Mouse (Mus musculus) ovary, adult 18-20 months (tissue): ENCODE measurements around the gene Hist1h2be.
"Not testable (repeated sequence)": the region's sequence is repeated elsewhere in the genome, so short reads cannot be mapped to it uniquely, and the experiment has no call there.

Source experiments
- DNase-seq: peaks from one replicate; pipeline ENCODE4 v3.0.0; 2022; ENCODE audit warnings: low spot score, mixed read lengths

Hist1h2be gene

DNA sequence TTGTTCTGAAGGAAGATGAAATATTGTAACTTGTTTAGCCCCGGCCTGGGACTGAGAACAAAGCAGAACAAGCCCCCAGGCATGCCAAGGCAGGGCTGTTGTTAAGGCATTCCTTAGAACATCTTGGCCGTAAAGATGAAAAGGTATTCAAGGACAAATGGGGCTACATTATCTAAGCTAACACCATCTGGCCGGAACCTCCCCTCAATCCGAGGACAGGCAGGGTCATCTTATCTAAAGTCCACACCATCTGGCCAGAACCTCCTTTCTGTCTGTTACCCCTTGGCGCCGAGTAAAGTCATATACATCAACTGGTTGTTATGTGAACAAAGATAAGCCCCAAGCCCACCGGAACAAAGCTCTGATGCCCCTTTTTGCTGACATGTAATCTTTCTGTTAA is 29.0 kb downstream of the Hist1h2be start:
- not testable (repeated sequence) for DNase-seq

DNA sequence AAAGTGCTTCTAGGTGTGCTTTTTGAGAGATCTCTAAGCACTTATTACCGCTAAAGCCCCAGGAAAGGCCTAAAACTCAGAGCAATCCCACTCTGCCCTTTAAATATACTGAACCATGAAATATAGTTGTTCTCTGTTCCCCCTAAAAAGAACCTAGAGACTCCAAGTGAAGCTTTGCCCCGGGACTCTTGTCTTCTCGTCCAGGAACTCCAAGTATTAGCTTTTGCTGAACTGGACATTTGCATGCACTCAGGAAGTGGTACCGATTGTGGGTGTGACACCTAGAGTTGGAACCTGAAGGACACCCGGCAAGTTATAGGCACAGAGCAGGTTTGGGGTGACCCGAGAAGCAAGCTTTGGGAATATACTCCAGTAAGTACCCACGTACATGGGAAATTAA is 29.7 kb downstream of the Hist1h2be start:
- DNase-seq: no peak

DNA sequence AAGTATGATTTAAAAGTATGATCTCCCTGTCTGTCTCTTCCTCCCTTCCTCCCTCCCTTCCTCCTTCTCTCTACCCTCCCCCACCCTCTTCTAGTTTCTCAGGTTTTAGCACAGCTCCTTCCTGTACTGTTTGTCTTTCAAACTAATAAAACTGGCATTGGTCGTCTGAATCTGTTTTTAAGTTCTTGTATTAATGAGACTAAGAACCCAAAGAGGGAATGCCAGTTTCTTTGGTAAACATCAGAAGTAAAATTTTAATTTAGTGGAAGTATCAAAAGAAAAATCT is 34.0 kb downstream of the Hist1h2be start:
- DNase-seq: no peak

DNA sequence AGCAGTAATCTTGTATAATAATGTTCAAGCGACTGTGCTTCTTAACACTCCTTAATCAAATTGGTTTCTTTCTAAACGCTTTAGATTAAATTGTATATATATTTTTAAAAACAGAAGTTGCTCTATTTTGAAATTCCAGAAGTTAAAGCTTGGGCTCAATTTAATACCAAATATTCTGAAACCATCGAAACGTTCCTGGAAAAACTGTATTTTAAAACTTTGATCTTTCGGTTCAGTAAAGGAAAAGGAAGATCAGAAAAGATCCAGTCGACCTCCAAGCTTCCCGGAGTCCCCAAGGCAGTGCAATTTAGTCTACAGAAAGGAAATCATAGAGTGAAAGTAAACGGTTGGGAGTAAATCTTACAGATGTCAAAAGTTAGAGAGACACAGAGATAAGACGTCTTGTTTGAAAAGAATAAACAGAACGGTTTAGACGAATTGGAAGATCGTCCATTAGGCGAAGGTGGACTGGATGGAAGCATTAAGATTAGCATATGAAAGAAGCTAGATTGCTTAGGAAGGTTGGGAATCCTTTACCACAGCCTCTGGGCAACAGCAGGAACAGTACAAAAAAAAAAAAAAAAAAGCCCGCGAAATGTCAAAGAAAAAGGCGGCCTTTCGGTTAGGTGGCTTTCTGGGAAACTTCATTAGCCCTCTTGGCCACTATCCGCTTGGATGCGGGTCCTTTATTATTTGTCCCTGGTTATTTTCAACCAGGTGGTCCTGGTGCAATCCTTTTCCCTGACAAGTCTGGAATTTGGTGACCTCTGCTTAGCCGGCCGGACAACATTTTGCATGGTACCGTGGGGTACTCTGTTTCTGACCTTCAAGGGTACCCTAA is 34.6 kb downstream of the Hist1h2be start:
- DNase-seq: no peak

DNA sequence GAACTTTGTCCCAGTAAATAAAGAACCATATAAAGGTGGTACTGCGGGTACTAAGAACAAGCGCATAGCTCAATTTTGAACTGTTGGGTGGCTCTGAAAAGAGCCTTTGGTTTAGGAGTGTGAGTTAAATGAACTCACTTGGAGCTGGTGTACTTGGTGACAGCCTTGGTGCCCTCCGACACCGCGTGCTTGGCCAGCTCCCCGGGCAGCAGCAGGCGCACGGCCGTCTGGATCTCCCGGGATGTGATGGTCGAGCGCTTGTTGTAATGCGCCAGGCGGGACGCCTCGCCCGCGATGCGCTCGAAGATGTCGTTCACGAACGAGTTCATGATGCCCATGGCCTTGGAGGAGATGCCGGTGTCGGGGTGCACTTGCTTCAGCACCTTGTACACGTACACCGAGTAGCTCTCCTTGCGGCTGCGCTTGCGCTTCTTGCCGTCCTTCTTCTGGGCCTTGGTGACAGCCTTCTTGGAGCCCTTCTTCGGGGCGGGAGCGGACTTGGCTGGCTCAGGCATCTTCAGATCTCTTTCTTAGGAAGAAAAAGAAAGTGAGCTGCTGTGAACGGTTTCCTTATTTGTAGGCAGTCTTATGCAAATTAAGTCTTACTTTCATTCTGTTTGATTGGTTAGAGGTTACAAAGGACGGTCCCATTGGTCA is 35.4 kb downstream of the Hist1h2be start:
- DNase-seq: peak; percentile 68

DNA sequence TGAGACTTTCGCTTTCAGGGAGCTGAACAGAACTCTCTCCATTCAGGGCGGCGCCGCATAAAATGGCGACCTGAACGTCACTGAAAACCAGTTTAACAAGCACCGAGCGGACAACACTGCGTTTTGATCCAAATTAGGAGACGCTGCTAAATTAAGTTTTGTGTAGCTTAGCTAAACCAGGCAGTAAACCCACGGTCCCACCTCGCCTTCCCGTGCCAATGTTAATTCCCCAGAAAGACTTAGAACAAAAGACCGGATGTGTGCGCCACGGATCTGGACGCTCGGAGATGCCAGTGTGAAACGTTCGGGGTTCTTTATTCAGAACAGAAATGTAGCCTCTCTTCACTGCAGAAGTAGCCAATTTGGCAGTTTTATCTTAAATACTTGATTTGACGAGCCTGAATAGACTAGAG is 35.9 kb downstream of the Hist1h2be start:
- DNase-seq: peak; percentile 27

DNA sequence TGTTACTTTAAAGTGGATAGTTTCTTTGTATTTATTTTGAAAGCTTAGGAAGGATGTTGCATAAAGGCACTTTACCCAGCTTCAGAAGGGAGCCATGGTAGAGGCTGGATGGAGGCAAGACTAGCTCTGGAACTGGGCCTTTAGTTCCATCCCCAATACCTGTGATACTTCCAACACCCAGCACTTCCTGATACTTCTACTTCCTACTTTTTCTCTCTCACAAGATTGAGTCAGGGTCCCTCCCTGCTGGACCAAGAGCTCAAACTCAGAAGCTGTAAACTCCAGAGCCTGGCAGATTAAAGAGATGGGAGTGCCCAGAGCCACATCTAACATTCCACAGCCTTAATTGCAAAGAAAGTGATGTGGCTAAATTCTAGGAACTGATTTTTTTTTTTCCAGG is 36.6 kb downstream of the Hist1h2be start:
- no peak for DNase-seq

DNA sequence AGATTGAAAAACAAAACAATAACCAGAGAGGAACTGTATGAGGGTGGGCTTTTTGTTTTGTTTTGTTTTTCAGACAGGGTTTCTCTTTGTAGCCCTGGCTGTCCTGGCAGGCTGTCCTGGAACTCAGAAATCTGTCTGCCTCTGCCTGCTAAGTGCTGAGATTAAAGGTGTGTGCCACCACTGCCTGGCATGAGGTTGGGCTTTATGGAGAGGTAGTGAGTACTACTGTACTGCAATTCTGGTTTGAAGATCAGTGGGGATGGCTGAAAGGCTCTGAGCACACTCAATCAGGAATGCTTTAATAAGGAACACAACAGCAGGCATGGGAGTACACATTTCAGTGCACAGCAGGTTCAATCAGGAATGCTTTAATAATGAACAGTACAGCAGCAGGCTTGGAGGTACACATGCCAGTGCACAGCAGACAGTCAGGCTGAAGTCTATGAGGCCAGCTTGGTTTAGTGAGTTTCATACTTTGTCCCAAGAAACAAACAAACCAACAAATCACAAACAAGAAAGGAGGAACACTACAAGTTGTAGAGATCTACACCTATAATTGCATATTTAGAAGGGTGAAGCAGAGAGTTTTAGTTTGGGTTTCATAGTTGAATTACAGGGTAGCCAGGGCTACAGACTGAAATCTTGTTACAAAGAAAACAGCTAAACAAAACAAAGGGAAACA is 37.4 kb downstream of the Hist1h2be start:
- DNase-seq: no peak

DNA sequence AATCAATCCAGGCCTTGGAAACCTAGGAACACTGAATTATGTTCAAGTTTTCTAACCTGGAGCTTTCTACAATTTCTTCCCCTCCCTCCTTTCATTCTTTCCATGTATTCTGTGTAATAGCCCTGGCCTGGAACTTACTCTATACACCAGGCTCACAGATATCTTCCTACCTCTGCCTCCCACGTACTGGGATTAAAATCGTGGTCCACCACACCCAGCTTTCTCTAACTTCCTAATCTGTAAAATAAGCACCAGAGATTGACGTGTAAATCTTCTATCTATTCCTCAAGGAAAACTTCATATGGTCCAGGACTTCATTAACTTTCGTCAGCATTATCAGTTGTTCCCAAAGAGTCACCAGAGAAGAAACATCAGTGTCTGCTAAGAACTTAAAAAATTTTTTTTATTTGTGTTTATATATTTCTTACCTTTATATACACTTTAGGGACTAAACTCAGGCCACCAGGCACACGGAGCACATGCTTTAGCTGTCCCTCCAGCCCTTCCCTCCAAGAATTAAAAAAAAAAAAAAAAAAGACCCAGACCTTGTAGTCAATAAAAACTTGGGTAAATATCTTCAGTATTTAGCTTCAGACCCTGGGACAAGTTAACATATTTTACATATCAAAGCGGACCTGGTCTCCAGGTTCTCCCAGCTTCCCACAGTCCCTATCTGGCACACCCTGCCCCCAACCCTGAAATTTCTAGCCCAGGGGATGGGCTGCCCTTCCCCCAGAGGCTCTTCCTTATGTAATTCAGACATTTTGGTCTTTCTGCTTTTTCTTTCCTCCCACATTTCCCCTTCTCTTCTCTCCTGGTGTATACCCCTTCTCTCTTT is 38.5 kb downstream of the Hist1h2be start:
- no peak for DNase-seq

DNA sequence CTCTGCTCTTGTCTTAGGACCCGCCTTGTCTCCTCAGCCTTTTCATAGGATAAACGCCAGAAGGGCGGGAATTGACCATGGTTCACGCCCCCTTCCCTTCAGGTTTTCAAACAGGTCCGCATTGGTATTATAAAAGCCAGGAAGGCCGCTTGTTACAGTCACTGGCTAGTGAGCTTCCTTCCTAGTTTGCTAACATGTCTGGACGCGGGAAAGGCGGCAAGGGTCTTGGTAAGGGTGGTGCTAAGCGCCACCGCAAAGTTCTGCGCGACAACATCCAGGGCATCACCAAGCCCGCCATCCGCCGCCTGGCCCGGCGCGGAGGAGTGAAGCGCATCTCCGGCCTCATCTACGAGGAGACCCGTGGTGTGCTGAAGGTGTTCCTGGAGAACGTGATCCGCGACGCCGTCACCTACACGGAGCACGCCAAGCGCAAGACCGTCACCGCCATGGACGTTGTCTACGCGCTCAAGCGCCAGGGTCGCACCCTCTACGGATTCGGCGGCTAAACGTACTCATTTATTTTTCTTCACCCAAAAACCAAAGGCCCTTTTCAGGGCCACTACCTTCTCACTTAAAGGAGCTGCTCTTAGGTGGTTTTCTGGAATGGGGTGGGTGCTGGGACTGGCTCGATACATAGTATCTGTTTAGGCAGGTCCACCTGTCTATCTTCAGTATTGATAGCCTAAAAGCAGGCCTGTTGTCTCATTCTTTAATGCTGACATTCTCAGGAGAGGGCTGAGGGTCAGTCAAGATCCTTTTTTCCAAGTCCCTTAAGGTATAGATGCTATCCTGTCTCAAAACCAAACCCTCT is 39.3 kb downstream of the Hist1h2be start, which contains the start of gene Hist1h4d:
Gene Hist1h4d (plus strand): TSS at position 191 of the 811 bp plus-strand sequence.
- DNase-seq: peak; percentile 94

DNA sequence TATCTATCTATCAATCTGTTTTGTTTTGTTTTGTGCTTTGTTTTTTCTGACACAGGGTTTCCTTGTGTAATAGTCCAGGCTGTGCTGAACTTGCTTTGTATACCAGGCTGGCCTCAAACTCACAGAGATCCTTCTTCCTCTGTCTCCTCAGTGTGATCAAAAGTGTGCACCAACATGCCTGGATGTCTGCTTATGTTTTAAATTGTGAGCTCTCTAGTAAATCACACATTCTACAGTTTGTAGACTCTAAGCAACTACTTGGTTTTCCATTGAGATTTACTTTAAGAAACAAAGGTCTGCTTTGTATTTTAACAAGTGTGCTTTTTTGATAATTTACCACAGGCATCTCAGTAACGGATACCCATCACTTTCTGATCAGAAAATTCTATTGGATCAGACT is 43.1 kb downstream of the Hist1h2be start:
- DNase-seq: no peak

DNA sequence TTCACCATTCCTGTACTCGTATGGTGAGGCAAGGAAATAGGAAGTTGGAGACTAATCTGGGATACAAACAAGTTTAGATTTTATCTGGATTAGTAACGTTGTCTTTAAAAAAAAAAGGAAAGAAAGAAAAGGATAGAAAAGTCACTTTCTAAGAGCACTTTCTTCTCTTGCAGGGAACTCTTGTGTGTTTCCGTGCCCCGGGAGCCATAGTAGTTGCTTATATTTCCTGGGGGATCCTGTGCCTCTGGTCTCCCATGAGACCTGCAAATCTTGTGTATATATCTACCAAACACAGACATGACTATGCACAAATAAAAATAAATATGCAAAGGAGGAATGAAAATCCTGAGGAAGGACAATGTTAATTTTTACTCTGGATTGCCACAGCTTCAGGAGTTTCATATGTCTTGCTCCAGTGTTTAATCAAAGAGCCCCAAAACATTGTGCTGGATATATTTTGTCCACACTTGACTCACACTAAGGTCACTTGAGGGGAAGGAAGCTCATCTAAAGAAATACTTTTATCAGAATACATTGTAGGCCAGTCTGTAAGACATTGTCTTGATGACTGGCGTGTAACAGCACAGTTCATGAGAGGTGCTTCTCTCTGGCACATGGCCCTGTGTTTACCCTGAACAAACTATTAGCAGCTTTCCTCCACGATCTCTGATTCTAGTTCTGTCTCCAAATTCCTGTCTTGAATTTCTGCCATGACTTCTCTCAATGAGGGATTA is 43.9 kb downstream of the Hist1h2be start:
- no peak for DNase-seq

DNA sequence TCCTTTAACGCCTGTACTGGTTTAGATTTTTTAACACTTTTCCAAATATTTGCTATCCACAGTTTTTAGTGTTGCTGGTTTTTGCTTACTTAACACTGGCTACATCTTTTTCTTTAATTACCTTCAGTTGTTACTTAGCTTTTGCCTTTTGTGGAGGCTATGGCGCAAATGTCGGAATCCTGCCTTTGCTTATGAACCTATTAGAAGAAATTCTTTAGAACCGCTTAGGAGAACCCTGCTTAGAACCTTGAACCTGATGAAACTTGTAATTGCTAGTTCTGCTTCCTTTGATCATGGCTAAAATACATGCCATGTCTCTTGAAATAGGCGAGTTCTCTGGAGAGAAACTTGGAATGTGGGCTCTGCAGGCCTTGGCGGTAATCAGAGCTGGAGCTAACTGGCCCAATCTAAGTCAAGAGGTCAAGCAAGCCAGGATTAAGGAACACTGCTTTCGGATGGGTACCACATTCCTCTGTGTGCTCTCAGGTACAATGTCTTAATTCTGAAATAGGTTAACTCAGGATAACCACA is 44.5 kb downstream of the Hist1h2be start:
- DNase-seq: no peak

DNA sequence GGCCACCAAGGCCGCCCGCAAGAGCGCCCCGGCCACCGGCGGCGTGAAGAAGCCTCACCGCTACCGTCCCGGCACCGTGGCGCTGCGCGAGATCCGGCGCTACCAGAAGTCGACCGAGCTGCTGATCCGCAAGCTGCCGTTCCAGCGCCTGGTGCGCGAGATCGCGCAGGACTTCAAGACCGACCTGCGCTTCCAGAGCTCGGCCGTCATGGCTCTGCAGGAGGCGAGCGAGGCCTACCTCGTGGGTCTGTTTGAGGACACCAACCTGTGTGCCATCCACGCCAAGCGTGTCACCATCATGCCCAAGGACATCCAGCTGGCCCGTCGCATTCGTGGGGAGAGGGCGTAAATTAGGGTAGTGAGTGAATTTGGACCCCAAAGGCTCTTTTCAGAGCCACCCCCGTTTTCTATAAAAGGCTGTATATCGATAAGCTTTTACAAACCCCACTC is 45.0 kb downstream of the Hist1h2be start:
- not testable (repeated sequence) for DNase-seq

DNA sequence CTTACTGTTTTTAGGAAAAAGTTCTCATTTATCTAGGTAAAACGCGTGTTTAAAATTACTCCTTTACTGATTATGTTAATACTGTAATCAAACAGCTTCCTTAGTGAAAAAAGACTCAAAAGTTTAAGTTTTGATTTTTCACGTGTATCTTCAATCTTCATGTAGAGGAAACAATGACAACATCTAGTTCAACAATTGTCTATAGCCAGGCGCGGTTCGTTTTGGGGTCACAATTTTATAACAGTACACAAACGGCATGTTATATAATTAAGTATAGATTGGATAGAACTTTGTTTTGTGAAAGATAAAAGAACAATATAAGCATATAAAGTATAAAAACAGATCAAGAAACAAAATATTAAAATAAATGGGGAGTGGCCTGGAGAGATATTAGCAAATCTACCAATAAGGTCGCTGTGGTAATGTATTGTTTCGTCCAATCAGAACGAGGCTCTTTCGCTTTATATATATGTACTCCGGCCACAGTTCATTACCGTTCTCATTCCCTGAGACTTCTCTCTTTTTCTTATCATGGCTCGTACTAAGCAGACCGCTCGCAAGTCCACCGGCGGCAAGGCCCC is 45.6 kb downstream of the Hist1h2be start, which contains the start of gene Hist1h3d:
Gene Hist1h3d (plus strand): TSS at position 493 of the 581 bp plus-strand sequence.
- no peak for DNase-seq

DNA sequence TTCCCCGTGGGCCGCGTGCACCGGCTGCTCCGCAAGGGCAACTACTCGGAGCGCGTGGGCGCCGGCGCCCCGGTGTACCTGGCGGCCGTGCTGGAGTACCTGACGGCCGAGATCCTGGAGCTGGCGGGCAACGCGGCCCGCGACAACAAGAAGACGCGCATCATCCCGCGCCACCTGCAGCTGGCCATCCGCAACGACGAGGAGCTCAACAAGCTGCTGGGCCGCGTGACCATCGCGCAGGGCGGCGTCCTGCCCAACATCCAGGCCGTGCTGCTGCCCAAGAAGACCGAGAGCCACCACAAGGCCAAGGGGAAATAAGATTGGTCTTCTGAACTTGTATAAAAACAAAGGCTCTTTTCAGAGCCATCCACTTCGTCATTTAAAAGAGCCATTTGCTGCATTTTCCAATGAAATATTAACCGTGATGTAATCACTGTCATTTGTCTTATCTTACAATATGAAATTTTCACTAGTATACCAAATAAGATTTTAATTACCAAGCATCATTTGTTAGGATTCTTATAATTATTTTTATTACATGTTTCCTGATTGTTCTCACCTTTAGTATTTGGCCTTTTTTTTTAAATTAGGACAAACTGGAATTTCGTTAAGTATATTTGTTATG is 46.3 kb downstream of the Hist1h2be start:
- DNase-seq: not testable (repeated sequence)

DNA sequence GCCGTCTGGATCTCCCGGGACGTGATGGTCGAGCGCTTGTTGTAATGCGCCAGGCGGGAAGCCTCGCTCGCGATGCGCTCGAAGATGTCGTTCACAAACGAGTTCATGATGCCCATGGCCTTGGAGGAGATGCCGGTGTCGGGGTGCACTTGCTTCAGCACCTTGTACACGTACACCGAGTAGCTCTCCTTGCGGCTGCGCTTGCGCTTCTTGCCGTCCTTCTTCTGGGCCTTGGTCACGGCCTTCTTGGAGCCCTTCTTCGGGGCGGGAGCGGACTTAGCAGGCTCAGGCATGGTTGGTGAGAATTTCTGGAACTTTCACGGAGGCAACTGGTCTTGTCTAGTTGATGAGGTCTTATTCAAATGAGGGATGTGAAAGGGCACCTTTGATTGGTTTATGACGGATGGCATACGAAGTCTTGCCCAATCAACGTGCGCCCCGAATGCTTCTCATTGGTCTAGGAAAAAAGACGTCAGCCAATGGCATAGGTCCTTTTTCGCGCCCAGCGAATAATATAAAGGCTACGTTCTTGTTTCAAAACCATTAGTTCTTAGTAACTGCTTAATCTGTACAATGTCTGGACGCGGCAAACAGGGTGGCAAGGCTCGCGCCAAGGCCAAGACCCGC is 46.9 kb downstream of the Hist1h2be start, which contains the start of the genes Hist1h2bf and Hist1h2ad:
Gene Hist1h2bf (minus strand): TSS at position 299 of the 627 bp plus-strand sequence.
Gene Hist1h2ad (plus strand): TSS at position 484 of the 627 bp plus-strand sequence.
- DNase-seq: peak; percentile 85
